Mouse (Mus musculus) stomach, postnatal 0 days (tissue): ENCODE results near the gene P3h4. TPM values are rescaled to one million over a fixed set of nuclear protein-coding genes. Genes with fewer than 3 reads are reported as not detected.

Experiments
- ATAC-seq: fragments of 200-750 bp; cut with Nextera tagmentation; 2 replicates; pipeline ENCODE4 v1.8.0; 2017; ENCODE audit not compliant: low FRiP score, low TSS enrichment
- DNase-seq: peaks from one replicate; pipeline ENCODE4 v3.0.0-alpha.2; 2016; ENCODE audit warnings: low spot score
- H3K27ac ChIP-seq: fragments of 300-500 bp; sonication (generic); replicated peaks from 2 replicates; pipeline ENCODE4 v1.5.1; 2014; ENCODE audit warnings: mild to moderate bottlenecking, control low read depth
- H3K27me3 ChIP-seq: fragments of 300-500 bp; sonication (generic); 2 replicates; pipeline ENCODE4 v1.6.1; 2014; ENCODE audit warnings: low read length; ENCODE audit not compliant: control insufficient read depth, insufficient read depth
- H3K36me3 ChIP-seq: fragments of 300-500 bp; sonication (generic); 2 replicates; pipeline ENCODE4 v1.6.1; 2014; ENCODE audit warnings: low read length, mixed read lengths; ENCODE audit not compliant: control insufficient read depth, insufficient read depth
- H3K4me1 ChIP-seq: fragments of 300-500 bp; sonication (generic); replicated peaks from 2 replicates; pipeline ENCODE4 v1.6.1; 2014; ENCODE audit warnings: antibody characterized with exemption; ENCODE audit not compliant: control insufficient read depth, insufficient read depth
- H3K4me2 ChIP-seq: fragments of 300-500 bp; sonication (generic); replicated peaks from 2 replicates; pipeline ENCODE4 v1.6.1; 2014; ENCODE audit warnings: low read depth, mild to moderate bottlenecking, control low read depth, moderate library complexity
- H3K4me3 ChIP-seq: fragments of 300-500 bp; sonication (generic); 2 replicates; pipeline ENCODE4 v1.5.1; 2014; ENCODE audit warnings: low read depth, low read length, control low read depth
- H3K9ac ChIP-seq: fragments of 300-500 bp; sonication (generic); 2 replicates; pipeline ENCODE4 v1.6.1; 2014; ENCODE audit warnings: mild to moderate bottlenecking, low read length, control low read depth, mixed read lengths
- H3K9me3 ChIP-seq: fragments of 300-500 bp; sonication (generic); 2 replicates; pipeline ENCODE4 v1.6.1; 2016; ENCODE audit warnings: low read length; ENCODE audit not compliant: control insufficient read depth
- CTCF ChIP-seq: IDR thresholded peaks from 2 replicates; pipeline ENCODE4 v1.5.1; 2016; ENCODE audit warnings: antibody characterized with exemption, low read depth, mild to moderate bottlenecking, moderate library complexity
- EP300 ChIP-seq: optimal IDR thresholded peaks from 2 replicates; pipeline ENCODE3; 2016; ENCODE audit warnings: antibody characterized with exemption
- WGBS: fragments of 180-500 bp; shearing (Covaris S2); extraction: QIAGEN DNeasy Blood & Tissue Kit; methylation state at CpG from one replicate; pipeline ENCODE4 v1.1.7; 2014; 5-methylcytosine and 5-hydroxymethylcytosine counted together
- polyA plus RNA-seq: library from polyadenylated mRNA; unstranded; fragments of >200 nt; fragmentation: Nextera tagmentation; extraction: Ambion mirVana; gene quantifications from 2 replicates; pipeline ENCODE4 v1.2.1, GENCODE M21; 2015

P3h4 gene
- polyA plus RNA-seq, 1 experiment from 2014 or later: 40.6 TPM

DNA sequence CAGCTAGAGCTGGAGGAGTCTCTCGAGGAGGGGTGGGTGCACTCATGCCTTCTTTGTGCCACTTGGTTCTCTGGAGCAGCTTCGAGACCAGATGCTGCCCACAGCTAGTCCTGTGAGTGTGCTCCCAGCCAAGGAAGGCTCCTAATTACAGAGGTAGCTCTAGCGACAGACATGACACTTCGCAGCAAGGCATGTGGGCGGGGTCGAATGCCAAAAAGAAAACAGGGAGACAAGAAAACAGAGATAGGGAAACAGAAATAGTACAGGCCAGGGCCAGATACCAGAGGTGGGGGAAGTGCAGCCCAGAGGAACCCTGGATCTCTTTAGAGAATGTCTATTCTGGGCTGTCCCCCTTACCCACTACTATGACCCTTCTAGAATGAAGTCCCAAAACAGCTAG is 12.4 kb downstream of the P3h4 start:
- no peak overlapping the region for H3K4me3 ChIP-seq
- peak overlapping the region; percentile 27 for H3K4me2 ChIP-seq
- H3K9ac ChIP-seq: peak overlapping the region; percentile 31; the same call in 1 of the 2 replicates
- ATAC-seq (no peak), DNase-seq (peak; percentile 42)
- no peak for TF ChIP-seq CTCF
- H3K27me3 ChIP-seq: no peaks in the 10 kb centered on the region
- no peaks in the 10 kb centered on the region for H3K9me3 ChIP-seq
- no peaks in the 10 kb centered on the region; the same call in 1 of the 2 replicates for H3K36me3 ChIP-seq
- peaks cover 12% of the 10 kb centered on the region; the same call in 1 of the 2 replicates for H3K4me1 ChIP-seq
- peak overlapping the region; percentile 88 for H3K27ac ChIP-seq
- 32% methylated on average over 6 of the region's 6 CpGs for WGBS

DNA sequence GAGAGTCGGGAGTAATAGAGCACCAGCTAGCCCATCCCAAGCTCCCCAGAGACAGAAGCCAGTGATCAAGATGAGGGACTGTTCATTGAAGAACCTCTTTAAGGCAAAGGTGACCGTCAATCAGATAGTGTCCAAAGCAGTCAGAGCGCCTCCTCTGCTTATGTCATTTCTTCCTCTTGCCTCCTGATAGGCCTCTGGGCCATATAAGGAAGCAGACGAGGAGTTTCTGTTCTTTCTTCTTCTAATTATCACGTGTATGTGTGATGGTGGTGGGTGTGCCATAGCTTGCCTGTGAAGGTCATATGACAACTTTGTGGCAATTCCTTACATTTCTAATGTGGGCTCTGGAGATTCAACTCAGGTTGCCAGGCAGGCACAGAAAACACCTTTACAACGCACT is 13.8 kb downstream of the P3h4 start:
- H3K27ac ChIP-seq: peak overlapping the region; percentile 56

DNA sequence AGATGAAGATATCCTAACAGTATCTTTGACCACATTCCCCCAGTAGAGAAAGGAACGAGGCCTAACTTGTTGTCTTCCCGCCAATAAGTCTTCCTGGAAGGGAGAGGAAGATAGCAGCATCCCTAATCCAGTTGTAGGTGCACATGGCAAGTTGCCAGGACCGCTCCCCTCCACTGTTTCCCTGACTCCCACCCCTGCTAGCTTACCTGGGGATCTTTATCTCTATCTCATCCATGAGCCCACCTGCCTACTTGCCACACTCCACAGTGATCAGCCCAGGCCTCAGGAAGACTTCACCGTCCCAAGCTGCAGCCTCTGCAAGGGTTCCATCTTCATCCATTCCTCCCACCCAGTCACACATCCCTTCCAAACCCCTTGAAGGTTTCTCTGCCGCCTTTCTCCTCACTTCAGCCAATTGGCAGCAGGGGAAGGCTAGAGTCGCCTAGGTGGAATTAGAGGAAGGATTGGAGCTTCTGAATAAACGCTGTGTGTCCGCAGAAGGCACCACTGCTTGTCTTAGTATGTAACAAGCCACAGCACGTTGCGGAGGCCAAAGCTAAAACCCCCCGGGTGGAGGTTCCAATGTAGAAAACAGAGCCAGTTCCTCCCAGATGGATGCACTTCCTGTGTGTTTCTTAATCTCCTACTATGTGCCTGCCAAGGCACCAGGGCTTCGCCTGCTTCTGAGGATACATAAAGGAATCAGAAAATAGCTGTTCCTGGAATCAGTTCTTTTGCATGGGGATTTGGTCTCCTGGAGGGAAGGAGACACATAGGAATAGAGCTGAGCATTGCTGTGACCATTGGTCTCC is 14.7 kb downstream of the P3h4 start:
- Histone ChIP-seq H3K4me2 (no peak overlapping the region), H3K27ac (peak overlapping the region; percentile 49), H3K4me3 (no peak overlapping the region), H3K4me1 (peaks cover 10% of the 10 kb centered on the region), H3K36me3 (no peaks in the 10 kb centered on the region), H3K9me3 (no peaks in the 10 kb centered on the region), H3K9ac (no peak overlapping the region), H3K27me3 (no peaks in the 10 kb centered on the region)
- TF ChIP-seq CTCF (no peak), EP300 (no peak)
- no peak for ATAC-seq
- 57% methylated on average over 12 of the region's 12 CpGs for WGBS
- DNase-seq: no peak

More for the DNA sequence above, 13.8 kb downstream of the P3h4 start:
- no peak for DNase-seq
- Histone ChIP-seq H3K4me1 (peaks cover 10% of the 10 kb centered on the region; the same call in 1 of the 2 replicates), H3K36me3 (no peaks in the 10 kb centered on the region), H3K4me2 (no peak overlapping the region), H3K9ac (no peak overlapping the region), H3K9me3 (no peaks in the 10 kb centered on the region), H3K4me3 (no peak overlapping the region), H3K27me3 (no peaks in the 10 kb centered on the region)
- TF ChIP-seq CTCF: no peak
- no peak for TF ChIP-seq EP300
- 67% methylated on average over 6 of the region's 6 CpGs for WGBS
- no peak for ATAC-seq

DNA sequence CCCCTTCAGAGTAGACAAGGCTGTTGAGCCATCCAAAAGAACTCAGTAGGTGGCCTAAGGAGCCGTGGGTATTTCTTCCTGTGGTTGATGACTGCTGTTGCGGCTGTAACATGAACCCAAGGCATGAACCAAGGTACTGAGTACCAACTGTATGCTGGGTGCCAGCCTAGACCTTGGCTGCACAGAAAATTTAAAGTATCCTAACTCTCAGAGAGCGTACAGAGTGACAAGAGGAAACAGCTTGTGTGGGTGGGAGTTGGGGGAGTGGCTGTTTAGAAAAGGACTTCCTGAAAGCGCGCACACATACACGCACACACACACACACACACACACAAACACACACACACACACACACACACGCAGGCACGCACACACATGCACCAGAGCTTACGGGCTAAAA is 15.3 kb downstream of the P3h4 start:
- Histone ChIP-seq H3K9me3 (no peaks in the 10 kb centered on the region), H3K27me3 (no peaks in the 10 kb centered on the region), H3K4me2 (no peak overlapping the region), H3K4me1 (peaks cover 14% of the 10 kb centered on the region), H3K27ac (peak overlapping the region; percentile 73), H3K36me3 (no peaks in the 10 kb centered on the region; the same call in 1 of the 2 replicates), H3K9ac (no peak overlapping the region), H3K4me3 (no peak overlapping the region)
- DNase-seq: no peak
- TF ChIP-seq CTCF (no peak), EP300 (no peak)
- no peak for ATAC-seq
- WGBS: 58% methylated on average over 9 of the region's 9 CpGs

DNA sequence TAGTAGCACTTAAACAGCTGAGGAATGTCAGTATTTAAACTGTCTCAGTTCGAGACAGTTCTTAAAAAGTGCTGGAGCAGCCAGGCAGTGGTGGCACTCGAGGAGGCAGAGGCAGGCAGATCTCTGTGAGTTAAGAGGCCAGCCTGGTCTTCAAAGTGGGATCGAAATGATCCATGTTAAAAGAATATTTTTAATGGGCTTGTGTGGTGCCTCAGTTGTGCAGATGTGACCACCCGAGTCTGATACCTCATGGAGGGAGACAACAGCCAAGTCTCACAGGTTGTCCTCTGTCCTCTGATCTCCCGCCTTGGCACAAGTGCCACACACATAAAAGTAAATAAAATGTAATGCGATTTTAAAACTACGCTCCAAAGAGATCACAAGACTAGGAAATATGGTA is 16.1 kb downstream of the P3h4 start:
- H3K27ac ChIP-seq: peak overlapping the region; percentile 3
- DNase-seq (no peak), ATAC-seq (no peak)
- no peak overlapping the region for H3K4me2 ChIP-seq
- no peaks in the 10 kb centered on the region; the same call in 1 of the 2 replicates for H3K36me3 ChIP-seq
- no peak overlapping the region for H3K4me3 ChIP-seq
- 88% methylated on average over 7 of the region's 7 CpGs for WGBS
- TF ChIP-seq EP300 (no peak), CTCF (no peak)
- H3K9ac ChIP-seq: no peak overlapping the region
- H3K4me1 ChIP-seq: peaks cover 15% of the 10 kb centered on the region
- no peaks in the 10 kb centered on the region for H3K9me3 ChIP-seq
- no peaks in the 10 kb centered on the region for H3K27me3 ChIP-seq
